Mouse (Mus musculus): Measurements from ENCODE around the gene Cacna2d4.
"Not testable (repeated sequence)": the region's sequence is repeated elsewhere in the genome, so short reads cannot be mapped to it uniquely, and the experiment has no call there.

Cacna2d4 gene

DNA sequence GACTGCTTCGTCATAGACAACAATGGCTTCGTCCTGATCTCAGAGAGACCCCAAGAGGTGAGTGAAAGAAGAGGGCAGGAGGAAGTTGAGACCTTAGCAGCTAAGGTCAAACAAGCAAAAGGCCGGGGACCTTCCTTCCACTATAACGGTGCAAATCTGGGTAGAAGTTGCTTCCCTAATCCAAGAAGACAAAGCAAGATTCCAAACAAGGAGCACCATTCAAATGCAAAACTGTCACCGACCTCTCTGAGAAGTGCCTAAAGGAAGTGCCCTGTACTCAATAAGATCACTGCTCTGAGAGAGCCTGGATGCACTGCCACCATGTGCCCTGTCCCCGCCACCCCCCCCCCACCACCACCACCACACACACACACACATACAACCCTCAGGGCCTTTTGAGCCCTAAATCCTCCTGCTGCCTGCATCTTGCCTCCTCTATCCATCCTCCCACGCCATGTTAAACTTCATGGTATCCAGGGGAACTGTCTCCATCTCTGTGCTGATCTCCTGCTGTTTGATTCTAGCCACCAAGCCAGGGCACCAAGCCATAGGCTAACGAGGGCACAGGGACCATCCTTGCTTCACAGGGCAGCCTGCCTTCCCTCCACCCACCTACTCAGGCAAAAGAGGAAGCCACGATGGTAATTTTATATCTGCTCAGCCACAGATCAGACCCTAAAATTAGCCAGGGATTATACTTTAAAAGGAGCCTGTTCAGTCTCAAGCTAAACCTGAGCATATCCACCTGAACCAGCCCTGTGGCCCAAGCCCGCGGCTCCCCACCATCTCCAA lies 102.0 kb downstream of the Cacna2d4 start:
- in situ Hi-C loops (cut with MboI, MseI), result no loop called here

DNA sequence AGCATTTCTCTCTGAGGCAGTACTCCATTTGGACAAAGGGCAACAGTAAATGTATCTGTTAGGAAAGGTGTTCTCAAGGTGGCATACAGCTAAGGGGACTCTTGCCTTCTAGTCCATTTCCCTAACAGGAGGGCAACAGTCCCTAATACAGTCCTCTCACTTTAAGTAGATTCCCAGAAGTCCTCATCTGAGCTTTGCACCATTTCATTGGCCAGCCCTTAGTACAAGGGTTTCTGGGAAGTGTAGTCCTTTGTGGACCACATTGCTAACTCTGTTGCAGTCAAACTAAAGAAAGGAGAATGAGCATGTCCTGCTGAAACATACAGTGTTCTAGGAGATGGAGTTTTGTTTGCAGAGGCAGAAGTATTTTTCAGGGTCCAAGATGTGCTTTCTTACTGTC lies 105.1 kb downstream of the Cacna2d4 start:
- in situ Hi-C loops (cut with MboI, MseI), result loop anchor here in 1 of 2 experiments (5.0 kb wide), 1 partner anchor 114 kb away; no protein-coding TSS in a partner anchor

DNA sequence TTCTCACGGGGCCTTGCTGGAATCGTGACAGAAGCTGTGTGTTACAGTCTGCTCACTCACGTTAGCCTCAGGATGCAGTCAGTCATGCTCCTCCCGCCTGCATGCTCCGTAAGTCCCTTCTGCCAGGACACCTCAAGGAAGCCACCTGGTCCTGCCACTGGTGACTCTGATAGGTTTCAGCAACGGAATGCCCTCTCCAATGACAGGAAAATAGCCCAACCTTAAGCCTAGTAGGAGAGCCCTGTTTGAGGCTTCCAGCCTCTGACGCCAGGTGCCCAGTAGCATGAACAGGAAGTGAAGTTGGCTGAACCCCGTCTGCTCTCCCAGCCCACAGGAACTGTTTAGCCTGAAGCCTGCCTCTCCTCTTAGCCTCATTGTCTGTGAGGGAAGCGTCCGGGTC lies 109.9 kb downstream of the Cacna2d4 start:
- in situ Hi-C loops (cut with MboI, MseI), result loop anchor here in 1 of 2 experiments (5.0 kb wide), 1 partner anchor 124 kb away; no protein-coding TSS in a partner anchor

DNA sequence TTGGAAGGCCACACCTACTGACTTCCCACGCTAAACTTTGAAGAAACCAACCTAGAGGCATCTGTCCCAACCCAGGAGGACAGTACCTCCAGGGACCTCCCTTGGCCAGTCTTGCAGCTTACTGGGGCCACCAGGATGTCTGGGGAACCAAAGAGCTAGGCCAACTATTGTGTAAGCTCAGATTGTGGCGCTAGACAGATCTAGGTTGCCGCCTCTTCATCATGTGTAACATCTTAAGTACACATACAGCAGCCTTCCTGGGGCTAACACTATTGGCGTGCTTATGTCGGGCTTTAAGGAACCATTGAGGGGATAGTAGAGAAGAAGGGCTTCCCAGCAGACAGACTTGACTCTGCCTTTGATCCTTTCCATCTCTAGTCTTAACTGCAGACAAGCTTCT lies 111.5 kb downstream of the Cacna2d4 start:
- in situ Hi-C loops (cut with MboI, MseI), result loop anchor here in 1 of 2 experiments (5.0 kb wide), 1 partner anchor 126 kb away; no protein-coding TSS in a partner anchor

DNA sequence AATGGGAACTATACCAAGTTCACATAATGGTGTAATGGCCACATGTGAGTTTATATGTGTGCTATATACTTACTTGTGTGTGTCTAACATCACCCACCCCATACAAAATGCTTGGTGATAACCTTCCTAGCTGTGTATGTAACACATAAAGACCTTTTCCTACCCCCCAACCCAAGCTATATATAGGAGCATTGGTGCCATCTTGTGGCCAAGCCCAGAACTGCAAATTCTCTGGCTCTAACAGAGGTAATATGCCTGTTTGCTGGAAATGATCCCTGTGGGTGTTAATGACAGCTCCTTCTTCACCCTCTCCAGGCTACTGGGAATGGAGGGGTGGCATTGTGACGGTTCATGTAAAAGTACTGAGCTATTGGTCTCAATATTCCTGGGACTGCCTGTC lies 111.9 kb downstream of the Cacna2d4 start:
- in situ Hi-C loops (cut with MboI, MseI), result loop anchor here in 1 of 2 experiments (5.0 kb wide), 1 partner anchor 126 kb away; no protein-coding TSS in a partner anchor

GRCm38 (mm10) chr6:119350703-119351198 lies 114.4 kb downstream of the Cacna2d4 start:
- in situ Hi-C loops (cut with MboI, MseI), result loop anchor here in 1 of 2 experiments (5.0 kb wide), 1 partner anchor 92 kb away; no protein-coding TSS in a partner anchor

- in situ Hi-C loops (cut with MboI, MseI), result loop anchor here in 1 of 2 experiments (5.0 kb wide), 1 partner anchor 91 kb away; no protein-coding TSS in a partner anchor
Observed at GRCm38 (mm10) chr6:119351656-119352055, 115.3 kb downstream of the Cacna2d4 start.

DNA sequence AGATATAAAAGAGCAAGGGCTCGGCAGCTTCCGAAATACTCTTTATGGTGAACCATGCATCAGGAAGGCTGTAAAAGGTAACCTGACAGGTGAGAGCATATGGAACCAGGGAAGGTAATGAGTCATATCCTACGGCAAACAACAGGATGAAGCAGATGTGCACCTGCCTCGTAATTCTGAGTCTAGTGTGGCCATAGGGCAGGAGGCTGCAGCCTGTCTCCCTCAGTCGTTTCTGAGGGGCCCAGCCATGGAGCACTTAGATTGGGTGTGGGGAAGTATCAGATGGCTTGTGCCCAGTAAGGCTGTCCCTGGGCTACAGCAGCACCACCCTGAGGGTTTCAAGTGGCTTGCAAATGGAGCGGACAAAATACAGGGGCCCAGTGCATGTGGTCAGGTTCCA lies 116.2 kb downstream of the Cacna2d4 start:
- in situ Hi-C loops (cut with MboI, MseI), result loop anchor here in 1 of 2 experiments (5.0 kb wide), 1 partner anchor 90 kb away; no protein-coding TSS in a partner anchor

GRCm38 (mm10) chr6:119358020-119358571 lies 121.8 kb downstream of the Cacna2d4 start:
- in situ Hi-C loops (cut with MboI, MseI), result no loop called here

DNA sequence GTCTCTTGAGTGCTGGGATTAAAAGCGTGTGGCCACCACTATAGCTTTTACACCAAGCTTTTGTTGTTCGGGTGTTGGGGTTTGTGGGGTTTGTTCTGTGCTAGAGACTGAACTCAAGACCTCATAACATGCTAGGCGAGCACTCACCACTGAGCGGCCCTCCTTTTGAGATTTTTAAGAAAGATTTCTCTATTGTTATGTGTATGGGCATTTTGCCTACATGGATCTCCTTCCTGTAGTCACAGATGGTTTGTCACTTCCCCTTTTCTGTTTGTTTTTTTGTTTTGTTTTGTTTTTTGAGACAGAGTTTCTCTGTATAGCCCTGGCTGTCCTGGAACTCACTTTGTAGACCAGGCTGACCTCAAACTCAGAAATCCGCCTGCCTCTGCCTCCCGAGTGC lies 123.9 kb downstream of the Cacna2d4 start:
- in situ Hi-C loops (cut with MboI, MseI), result not testable (repeated sequence)

GRCm38 (mm10) chr6:119360925-119361702 lies 124.8 kb downstream of the Cacna2d4 start:
- in situ Hi-C loops (cut with MboI, MseI), result no loop called here

- in situ Hi-C loops (cut with MboI, MseI), result no loop called here
Observed at GRCm38 (mm10) chr6:119363593-119363992, 127.3 kb downstream of the Cacna2d4 start.

GRCm38 (mm10) chr6:119366800-119367199 lies 130.5 kb downstream of the Cacna2d4 start:
- in situ Hi-C loops (cut with MboI, MseI), result loop anchor here in 1 of 2 experiments (5.0 kb wide), 1 partner anchor 1121 kb away; no protein-coding TSS in a partner anchor

- in situ Hi-C loops (cut with MboI, MseI), result loop anchor here in 1 of 2 experiments (5.0 kb wide), 1 partner anchor 1120 kb away; no protein-coding TSS in a partner anchor
Observed at GRCm38 (mm10) chr6:119367382-119367781, 131.1 kb downstream of the Cacna2d4 start.

- in situ Hi-C loops (cut with MboI, MseI), result no loop called here
Observed at GRCm38 (mm10) chr6:119371624-119372023, 135.3 kb downstream of the Cacna2d4 start.

GRCm38 (mm10) chr6:119372237-119372636 lies 135.9 kb downstream of the Cacna2d4 start:
- in situ Hi-C loops (cut with MboI, MseI), result no loop called here

DNA sequence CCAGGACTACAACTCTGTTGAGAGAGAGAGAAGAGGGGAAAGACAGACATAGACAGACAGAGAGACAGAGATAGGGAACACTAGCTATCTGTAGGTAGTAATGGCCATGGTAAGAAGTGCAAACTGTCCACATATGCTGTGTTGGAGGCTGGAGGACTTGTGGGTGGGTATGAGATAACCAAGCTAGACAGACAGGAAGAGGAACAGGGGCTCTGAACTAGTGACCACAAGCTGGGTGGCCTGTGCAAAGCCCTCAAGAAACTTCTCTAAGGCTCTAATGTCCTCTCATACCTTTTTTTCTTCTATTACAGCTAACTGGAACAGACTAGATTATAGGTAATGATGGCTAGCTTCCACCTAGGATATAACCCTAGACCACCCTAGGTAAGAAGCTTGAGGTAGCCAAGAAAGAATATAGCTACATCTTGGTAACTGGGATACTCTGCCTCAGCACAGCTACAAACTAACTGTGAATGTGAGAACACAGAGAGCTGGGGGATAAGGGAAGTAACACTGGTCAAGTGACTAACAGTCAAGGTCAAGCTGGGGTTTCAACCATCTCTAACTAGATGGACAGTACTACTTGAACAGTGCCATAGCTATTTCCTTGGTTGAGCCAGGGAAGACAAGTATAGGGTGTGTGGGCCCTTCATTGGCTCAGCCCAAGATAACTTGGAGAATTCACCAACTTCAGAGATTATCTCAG lies 136.8 kb downstream of the Cacna2d4 start:
- in situ Hi-C loops (cut with MboI, MseI), result no loop called here

DNA sequence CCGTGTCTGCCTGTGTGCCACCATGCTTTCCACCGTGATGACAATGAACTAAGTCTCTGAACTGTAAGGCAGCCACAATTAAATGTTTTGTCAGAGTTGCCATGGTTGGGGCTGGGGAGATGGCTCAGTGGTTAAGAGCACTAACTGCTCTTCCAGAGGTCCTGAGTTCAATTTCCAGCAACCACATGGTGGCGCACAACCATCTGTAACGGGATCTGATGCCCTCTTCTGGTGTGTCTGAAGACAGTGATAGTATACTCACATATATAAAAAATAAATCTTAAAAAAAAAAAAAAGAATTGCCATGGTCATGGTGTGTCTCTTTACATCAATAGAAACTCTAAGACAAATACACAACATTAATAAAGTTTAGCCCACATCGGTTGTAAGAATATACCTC lies 138.7 kb downstream of the Cacna2d4 start:
- in situ Hi-C loops (cut with MboI, MseI), result loop anchor here (25.0 kb wide), 1 partner anchor 1488 kb away; no protein-coding TSS in a partner anchor

DNA sequence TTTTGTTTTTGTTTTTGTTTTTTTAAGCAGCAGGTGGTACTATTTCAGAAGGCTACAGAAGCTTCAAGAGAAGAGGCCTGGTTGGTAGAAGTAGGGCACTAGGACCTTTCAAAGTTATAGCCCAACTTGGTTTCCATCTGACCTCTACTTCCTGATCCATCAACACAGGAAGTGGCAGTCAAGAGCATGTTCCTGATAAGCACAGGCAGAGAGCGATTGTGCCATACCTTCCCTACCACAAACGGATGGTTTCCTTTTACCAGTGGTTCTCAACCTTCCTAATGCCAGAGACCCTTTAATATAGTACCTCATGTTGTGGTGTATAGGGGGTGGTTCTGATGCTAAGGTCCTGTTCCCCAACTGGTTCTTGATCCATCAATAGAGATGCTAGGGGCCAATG lies 141.3 kb downstream of the Cacna2d4 start:
- in situ Hi-C loops (cut with MboI, MseI), result loop anchor here (25.0 kb wide), 1 partner anchor 1490 kb away; no protein-coding TSS in a partner anchor

DNA sequence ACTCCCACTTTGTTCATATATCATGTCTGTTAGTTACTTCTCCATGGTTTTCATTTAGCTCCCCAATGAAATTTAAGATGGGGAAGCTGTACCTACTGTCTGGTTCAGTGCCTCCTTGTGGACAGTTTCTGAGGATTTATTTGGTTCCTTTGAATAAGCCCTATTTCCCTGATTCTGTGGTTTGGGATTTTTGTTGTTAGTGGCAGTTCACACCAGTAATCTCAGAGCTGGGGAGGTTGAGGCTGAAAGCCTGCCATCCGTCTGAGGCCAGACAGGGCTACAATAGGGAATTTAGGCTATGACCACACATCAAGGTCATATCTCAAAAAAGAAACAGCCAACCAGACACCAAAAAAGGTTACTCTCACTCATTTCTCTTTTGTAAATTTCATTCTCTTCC lies 142.3 kb downstream of the Cacna2d4 start:
- in situ Hi-C loops (cut with MboI, MseI), result loop anchor here (25.0 kb wide), 1 partner anchor 1491 kb away; no protein-coding TSS in a partner anchor

Data from T-helper 17 cell (primary cell).